Mouse (Mus musculus): Measurements from ENCODE around the gene Fastkd1. TPM values are rescaled to one million over a fixed set of nuclear protein-coding genes. Genes with fewer than 3 reads are reported as not detected.
A peak's percentile ranks its signal among the peaks of the same experiment; 100 is the strongest.
"Not testable (repeated sequence)": the region's sequence is repeated elsewhere in the genome, so short reads cannot be mapped to it uniquely, and the experiment has no call there.

The Fastkd1 gene
- total and polyA plus RNA-seq, 2 experiments from 2014 or later = 13.8 to 22.6 TPM

DNA sequence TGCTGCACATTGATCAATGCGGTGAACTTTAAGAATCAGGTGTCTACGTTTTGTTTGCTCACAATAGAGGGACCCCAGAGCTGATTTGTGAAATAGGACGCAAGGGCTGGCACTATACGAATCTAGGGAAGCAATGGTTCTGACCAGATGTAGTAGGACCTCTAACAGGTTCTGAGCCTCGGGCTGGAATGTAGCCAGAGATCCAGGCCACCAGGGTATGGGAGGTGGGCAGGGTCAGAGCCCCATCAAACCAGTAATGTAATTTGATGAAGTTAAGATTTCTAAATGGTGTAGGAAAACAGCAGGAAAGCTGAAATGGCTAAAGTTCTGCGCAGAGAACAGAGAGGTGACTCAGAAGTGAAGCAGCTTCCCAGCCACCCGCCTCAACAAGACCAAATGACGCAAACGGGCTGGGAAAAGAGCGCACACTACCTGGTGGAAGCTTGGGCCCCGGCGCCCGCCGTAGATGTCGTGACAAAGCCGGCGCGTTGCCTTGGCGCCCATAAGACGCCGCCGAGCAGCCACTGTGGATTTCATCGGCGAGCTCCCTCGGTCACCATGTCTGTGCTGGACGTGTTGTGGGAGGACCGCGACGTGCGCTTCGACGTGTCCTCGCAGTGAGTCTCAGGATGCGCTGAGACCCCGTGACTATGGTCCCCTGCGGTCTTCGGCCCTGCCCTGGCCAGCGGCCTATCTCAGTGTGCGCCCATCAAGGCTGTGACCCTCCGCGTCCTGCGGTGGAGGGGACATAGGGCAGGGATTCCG, 66.4 kb downstream of the Fastkd1 start, which contains the start of gene Bbs5:
Gene Bbs5 (plus strand): TSS at position 446 of the 765 bp plus-strand sequence.
- 3% methylated on average over 43 of the region's 43 CpGs for WGBS

DNA sequence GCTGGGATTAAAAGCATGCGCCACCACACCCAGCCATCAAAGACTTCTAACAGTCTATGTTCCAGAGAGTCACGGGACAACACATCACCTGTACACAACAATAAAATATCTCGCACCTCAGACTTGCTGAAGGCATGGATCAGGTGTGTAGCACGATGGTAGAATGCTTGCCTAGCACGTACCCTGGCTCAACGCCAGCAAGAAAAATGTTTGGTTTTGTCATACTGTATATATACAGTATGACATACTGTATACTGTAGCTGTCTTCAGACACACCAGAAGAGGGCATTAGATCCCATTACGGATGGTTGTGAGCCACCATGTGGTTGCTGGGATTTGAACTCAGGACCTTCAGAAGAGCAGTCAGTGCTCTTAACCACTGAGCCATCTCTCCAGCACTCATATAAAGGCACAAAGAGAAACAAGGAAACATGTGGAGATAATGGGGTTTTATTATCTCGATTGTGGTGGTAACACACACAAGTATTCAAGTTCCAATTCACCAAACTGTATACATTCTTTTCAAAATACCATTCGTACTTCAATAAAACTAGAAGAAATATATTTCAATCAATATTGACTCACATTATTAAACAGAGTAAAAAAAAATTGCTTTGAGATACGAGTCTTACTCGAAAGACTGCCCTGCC, 68.2 kb downstream of the Fastkd1 start:
- Histone ChIP-seq H3K9me3 (ENCODE audit: low read length) (no peaks in the 10 kb centered on the region), H3K4me2 (ENCODE audit: low read depth, low read length, poor library complexity, severe bottlenecking) (no peak overlapping the region), H3K27me3 (ENCODE audit: insufficient read depth, low read length) (no peaks in the 10 kb centered on the region), H3K36me3 (ENCODE audit: insufficient read depth, low read length) (no peaks in the 10 kb centered on the region), H3K4me3 (ENCODE audit: low read depth, low read length) (no peak overlapping the region), H3K27ac (ENCODE audit: low read depth, low read length) (no peak overlapping the region), H3K4me1 (ENCODE audit: insufficient read depth, low read length) (no peaks in the 10 kb centered on the region), H3K9ac (replicated peaks; ENCODE audit: low read length, poor library complexity, severe bottlenecking) (no peak overlapping the region)
- no peak for TF ChIP-seq CTCF (IDR thresholded peaks at IDR 0.05)
- 93% methylated on average over 11 of the region's 11 CpGs for WGBS
- DNase-seq (ENCODE audit: low spot score) = no peak
- no peak for ATAC-seq (ENCODE audit: low FRiP score)

More for the DNA sequence above, 66.4 kb downstream of the Fastkd1 start, which contains the start of gene Bbs5:
- TF ChIP-seq CTCF (IDR thresholded peaks at IDR 0.05) = no peak
- Histone ChIP-seq H3K36me3 (ENCODE audit: insufficient read depth, low read length) (peaks cover 2% of the 10 kb centered on the region; the same call in 1 of the 2 replicates), H3K4me3 (ENCODE audit: low read depth, low read length) (peak within 1 kb of the TSS; percentile 78), H3K9ac (replicated peaks; ENCODE audit: low read length, poor library complexity, severe bottlenecking) (peak within 1 kb of the TSS; percentile 75), H3K9me3 (ENCODE audit: low read length) (no peaks in the 10 kb centered on the region), H3K4me2 (ENCODE audit: low read depth, low read length, poor library complexity, severe bottlenecking) (peak within 1 kb of the TSS; percentile 61), H3K27me3 (ENCODE audit: insufficient read depth, low read length) (no peaks in the 10 kb centered on the region), H3K4me1 (ENCODE audit: insufficient read depth, low read length) (no peaks in the 10 kb centered on the region), H3K27ac (ENCODE audit: low read depth, low read length) (peak within 1 kb of the TSS; percentile 60)
- ATAC-seq (ENCODE audit: low FRiP score) (peak; percentile 94), DNase-seq (ENCODE audit: low spot score) (peak; percentile 95)

DNA sequence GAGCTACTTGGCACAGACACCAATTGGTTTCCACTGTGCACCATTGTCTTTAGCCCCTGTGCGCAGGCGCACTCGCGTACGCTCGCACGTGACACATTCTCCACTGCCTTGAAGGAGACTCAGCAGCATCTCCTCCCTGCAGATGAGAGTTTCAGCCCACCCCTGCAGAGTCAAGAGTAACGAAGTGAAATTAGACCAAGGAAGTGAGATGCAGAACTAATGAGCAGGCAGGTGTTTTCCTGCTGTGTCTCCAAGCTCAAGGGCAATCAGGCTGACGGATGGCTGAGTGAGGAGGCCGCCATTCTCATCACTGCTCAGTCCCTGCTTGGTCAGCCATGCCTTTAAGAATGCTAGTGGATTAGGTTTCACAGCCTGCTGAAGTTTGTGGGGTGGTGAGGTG, 73.2 kb downstream of the Fastkd1 start:
- no peaks in the 10 kb centered on the region for H3K36me3 ChIP-seq (ENCODE audit: insufficient read depth, low read length)
- no peak overlapping the region for H3K9ac ChIP-seq (replicated peaks; ENCODE audit: low read length, poor library complexity, severe bottlenecking)
- no peaks in the 10 kb centered on the region for H3K4me1 ChIP-seq (ENCODE audit: insufficient read depth, low read length)
- H3K4me3 ChIP-seq (ENCODE audit: low read depth, low read length) = no peak overlapping the region
- no peaks in the 10 kb centered on the region for H3K27me3 ChIP-seq (ENCODE audit: insufficient read depth, low read length)
- DNase-seq (ENCODE audit: low spot score) (peak; percentile 67), ATAC-seq (ENCODE audit: low FRiP score) (peak; percentile 71)
- WGBS = 58% methylated on average over 10 of the region's 10 CpGs
- no peak overlapping the region for H3K27ac ChIP-seq (ENCODE audit: low read depth, low read length)
- no peak overlapping the region for H3K4me2 ChIP-seq (ENCODE audit: low read depth, low read length, poor library complexity, severe bottlenecking)
- no peak for TF ChIP-seq CTCF (IDR thresholded peaks at IDR 0.05)
- H3K9me3 ChIP-seq (ENCODE audit: low read length) = no peaks in the 10 kb centered on the region

DNA sequence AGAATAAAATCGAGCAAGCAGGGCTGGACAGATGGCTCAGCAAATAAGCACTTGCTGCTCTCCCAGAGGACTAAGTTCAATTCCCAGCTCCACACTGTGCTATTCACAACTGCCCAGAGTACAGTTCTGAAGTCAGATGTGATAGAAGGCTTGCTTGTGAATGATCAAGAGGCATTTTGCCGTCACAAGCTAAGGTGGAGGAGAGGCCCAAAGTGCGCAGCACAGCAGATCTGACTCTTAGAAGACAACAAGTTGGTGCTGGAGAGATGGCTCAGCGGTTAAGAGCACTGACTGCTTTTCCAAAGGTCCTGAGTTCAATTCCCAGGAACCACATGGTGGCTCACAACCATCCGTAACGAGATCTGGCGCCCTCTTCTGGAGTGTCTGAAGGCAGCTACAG, 75.3 kb downstream of the Fastkd1 start:
- H3K27me3 ChIP-seq (ENCODE audit: insufficient read depth, low read length); ATAC-seq (ENCODE audit: low FRiP score); H3K4me3 ChIP-seq (ENCODE audit: low read depth, low read length); H3K9me3 ChIP-seq (ENCODE audit: low read length); DNase-seq (ENCODE audit: low spot score); H3K9ac ChIP-seq (replicated peaks; ENCODE audit: low read length, poor library complexity, severe bottlenecking); H3K27ac ChIP-seq (ENCODE audit: low read depth, low read length); H3K4me2 ChIP-seq (ENCODE audit: low read depth, low read length, poor library complexity, severe bottlenecking); H3K36me3 ChIP-seq (ENCODE audit: insufficient read depth, low read length); H3K4me1 ChIP-seq (ENCODE audit: insufficient read depth, low read length): not testable (repeated sequence)
- 64% methylated on average over 7 of the region's 7 CpGs for WGBS

Other genes starting within 250 kb of the Fastkd1 start
- 2.3 and 2.9 TPM in 2 replicates for gene Lrp2, start 127.5 kb downstream of the Fastkd1 start, total RNA-seq (2014; rRNA removed)
- gene Lrp2, start 127.5 kb downstream of the Fastkd1 start, polyA plus RNA-seq (2015; fragmentation: Nextera tagmentation; extraction: Ambion mirVana) = 0.22 and 0.31 TPM in 2 replicates
- 17.2 and 25.3 TPM in 2 replicates for gene Bbs5, start 66.3 kb downstream of the Fastkd1 start, total RNA-seq (2014; rRNA removed)
- gene Bbs5, start 66.3 kb downstream of the Fastkd1 start, polyA plus RNA-seq (2015; fragmentation: Nextera tagmentation; extraction: Ambion mirVana) = 27.3 and 28.4 TPM in 2 replicates
- gene Klhl41, start 43.4 kb downstream of the Fastkd1 start, total RNA-seq (2014; rRNA removed) = not detected in 2 replicates
- 0.11 TPM in 1 of 2 replicates, not detected in the other for gene Klhl41, start 43.4 kb downstream of the Fastkd1 start, polyA plus RNA-seq (2015; fragmentation: Nextera tagmentation; extraction: Ambion mirVana)
- gene Ppig, start 9.0 kb upstream of the Fastkd1 start, total RNA-seq (2014; rRNA removed) = 13.6 and 20.7 TPM in 2 replicates
- 119 and 140 TPM in 2 replicates for gene Ppig, start 9.0 kb upstream of the Fastkd1 start, polyA plus RNA-seq (2015; fragmentation: Nextera tagmentation; extraction: Ambion mirVana)
- gene Ccdc173, start 76.1 kb upstream of the Fastkd1 start, total RNA-seq (2014; rRNA removed) = 0.99 and 1.1 TPM in 2 replicates
- gene Ccdc173, start 76.1 kb upstream of the Fastkd1 start, polyA plus RNA-seq (2015; fragmentation: Nextera tagmentation; extraction: Ambion mirVana) = 1.4 and 2.0 TPM in 2 replicates
- 29.7 and 31.8 TPM in 2 replicates for gene Phospho2, start 76.1 kb upstream of the Fastkd1 start, total RNA-seq (2014; rRNA removed)
- 31.6 and 33.4 TPM in 2 replicates for gene Phospho2, start 76.1 kb upstream of the Fastkd1 start, polyA plus RNA-seq (2015; fragmentation: Nextera tagmentation; extraction: Ambion mirVana)
- gene Klhl23, start 108.4 kb upstream of the Fastkd1 start, total RNA-seq (2014; rRNA removed) = 147 and 164 TPM in 2 replicates
- 84.1 and 99.2 TPM in 2 replicates for gene Klhl23, start 108.4 kb upstream of the Fastkd1 start, polyA plus RNA-seq (2015; fragmentation: Nextera tagmentation; extraction: Ambion mirVana)
- 51.3 and 64.1 TPM in 2 replicates for gene Ssb, start 148.0 kb upstream of the Fastkd1 start, total RNA-seq (2014; rRNA removed)
- 260 and 285 TPM in 2 replicates for gene Ssb, start 148.0 kb upstream of the Fastkd1 start, polyA plus RNA-seq (2015; fragmentation: Nextera tagmentation; extraction: Ambion mirVana)
- 8.6 and 10.2 TPM in 2 replicates for gene Mettl5, start 172.1 kb upstream of the Fastkd1 start, total RNA-seq (2014; rRNA removed)
- 30.4 and 34.1 TPM in 2 replicates for gene Mettl5, start 172.1 kb upstream of the Fastkd1 start, polyA plus RNA-seq (2015; fragmentation: Nextera tagmentation; extraction: Ambion mirVana)
- 37.9 and 62.1 TPM in 2 replicates for gene Ubr3, start 183.7 kb upstream of the Fastkd1 start, total RNA-seq (2014; rRNA removed)
- 15.4 and 20.9 TPM in 2 replicates for gene Ubr3, start 183.7 kb upstream of the Fastkd1 start, polyA plus RNA-seq (2015; fragmentation: Nextera tagmentation; extraction: Ambion mirVana)